ENCODE assay signal across 9 mouse cellular contexts in the genomic region with DNA sequence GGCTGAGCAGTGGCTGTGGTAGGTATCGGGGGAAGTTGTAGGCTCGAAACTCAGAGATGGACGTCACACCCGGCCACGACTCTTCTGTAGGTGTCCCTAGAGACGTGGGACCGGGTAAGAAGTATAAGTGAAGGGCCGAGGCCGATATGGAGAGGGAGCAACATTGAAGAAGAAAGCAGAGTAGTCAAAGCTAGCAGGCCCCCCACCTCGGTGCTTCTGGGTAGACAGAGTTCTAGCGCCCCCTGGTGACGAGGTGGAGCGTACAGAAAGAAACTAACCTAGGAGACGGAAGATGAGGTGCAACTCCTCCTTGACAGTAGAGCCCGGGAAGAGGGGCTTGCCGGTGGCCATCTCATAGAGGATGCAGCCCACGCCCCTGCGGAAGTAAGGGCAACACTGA. TPM values are rescaled to one million over a fixed set of nuclear protein-coding genes. Genes with fewer than 3 reads are reported as not detected.
DNase-seq lines count a peak whose midpoint lies in the region; ATAC-seq lines count a peak whose summit lies in the region.
"Had no signal": no experiment of that assay in that cellular context is flagged by ENCODE, and none has a peak within 500 bp of the region (broad histone marks: within the 10 kb centered on the region; RNA-seq: fewer than 3 reads in every experiment).

No protein-coding gene starts in this region.

- no peaks in the 10 kb centered on the region for H3K27me3 ChIP-seq in intestine, embryonic 14.5 days (replicated peaks; ENCODE audit: control insufficient read depth, insufficient read depth, low read length)
- H3K27me3 ChIP-seq in intestine, embryonic 16.5 days (replicated peaks; ENCODE audit: control insufficient read depth, insufficient read depth, low read length), result no peaks in the 10 kb centered on the region
- H3K27me3 ChIP-seq: limb, embryonic 13.5 days had no signal

- no peak overlapping the region for H3K4me3 ChIP-seq in intestine, embryonic 14.5 days (ENCODE audit: low read depth, low read length)
- no peak overlapping the region for H3K4me3 ChIP-seq in intestine, embryonic 16.5 days (ENCODE audit: low read length)
- H3K4me3 ChIP-seq: limb, embryonic 13.5 days had no signal

- no peaks in the 10 kb centered on the region for H3K9me3 ChIP-seq in intestine, embryonic 14.5 days (ENCODE audit: control insufficient read depth, low read length)
- H3K9me3 ChIP-seq in intestine, embryonic 16.5 days (ENCODE audit: control insufficient read depth, low read length), result no peaks in the 10 kb centered on the region
- H3K9me3 ChIP-seq: limb, embryonic 13.5 days had no signal

- no peak overlapping the region for H3K27ac ChIP-seq in intestine, embryonic 14.5 days (ENCODE audit: low read depth)
- H3K27ac ChIP-seq in intestine, embryonic 16.5 days (ENCODE audit: low read length), result no peak overlapping the region
- H3K27ac ChIP-seq: limb, embryonic 13.5 days had no signal

- no peak for ATAC-seq in intestine, embryonic 14.5 days (replicated peaks; ENCODE audit: low FRiP score, low TSS enrichment, low read depth)
- no peak for ATAC-seq in intestine, embryonic 16.5 days
- peak; percentile 46 for ATAC-seq in common myeloid progenitor, adult 5-6 weeks (replicated peaks; ENCODE audit: low read depth, poor library complexity, severe bottlenecking)
- peak; percentile 49 for ATAC-seq in granulocyte monocyte progenitor cell, adult 5-6 weeks (replicated peaks; ENCODE audit: poor library complexity, severe bottlenecking)
- peak; percentile 9; the same call in 1 of the 2 replicates for ATAC-seq in monocyte, adult 5-6 weeks (replicated peaks; ENCODE audit: insufficient number of reproducible peaks, low FRiP score, low TSS enrichment, poor library complexity, severe bottlenecking)

- H3K4me1 ChIP-seq in intestine, embryonic 14.5 days (replicated peaks; ENCODE audit: control insufficient read depth, insufficient read depth, low read length), result no peaks in the 10 kb centered on the region
- no peaks in the 10 kb centered on the region for H3K4me1 ChIP-seq in intestine, embryonic 16.5 days (ENCODE audit: control insufficient read depth, insufficient read depth, low read length)

- DNase-seq in intestine, embryonic 14.5 days (ENCODE audit: low spot score), result peak; percentile 85
- DNase-seq in adrenal gland, adult (ENCODE audit: inconsistent age in 2 of 2, low spot score in 1 of 2), result peak; percentile 55 to 85
- peak; percentile 73 to 80 for DNase-seq in left cerebral cortex, postnatal 14 days (ENCODE audit: low spot score in 2 of 2)
- peak; percentile 89 for DNase-seq in testis, postnatal 10 days (ENCODE audit: low spot score)

- no peak overlapping the region for H3K4me2 ChIP-seq in intestine, embryonic 14.5 days (ENCODE audit: low read length)
- H3K4me2 ChIP-seq in intestine, embryonic 16.5 days (ENCODE audit: low read depth, low read length), result no peak overlapping the region
- H3K4me2 ChIP-seq: limb, embryonic 13.5 days had no signal

- intact Hi-C loops in left cerebral cortex, postnatal 14 days (cut with DNase I), result loop anchor here (2.0 kb wide), 2 partner anchors 122 to 130 kb away; no protein-coding TSS in a partner anchor

- 0 out of 2 replicates have a peak, but pooled peaks cover 3% of the 10 kb centered on the region for H3K36me3 ChIP-seq in intestine, embryonic 14.5 days (ENCODE audit: control insufficient read depth, insufficient read depth, low read length)
- H3K36me3 ChIP-seq in intestine, embryonic 16.5 days (ENCODE audit: control insufficient read depth, insufficient read depth, low read length), result no peaks in the 10 kb centered on the region
- H3K36me3 ChIP-seq: limb, embryonic 13.5 days had no signal

- H3K9ac ChIP-seq in intestine, embryonic 14.5 days (ENCODE audit: low read length), result no peak overlapping the region
- H3K9ac ChIP-seq in intestine, embryonic 16.5 days (ENCODE audit: low read depth, low read length), result no peak overlapping the region
- H3K9ac ChIP-seq: limb, embryonic 13.5 days had no signal

- WGBS in intestine, embryonic 14.5 days, result 42% methylated on average over 18 of the region's 18 CpGs
- WGBS in intestine, embryonic 16.5 days, result 30% methylated on average over 18 of the region's 18 CpGs

RNA-seq across cellular contexts. Expression of a gene that starts 22.9 kb away (rescaled TPM):
- polyA plus RNA-seq in intestine, embryonic 14.5 days (2014; fragmentation: Nextera tagmentation; extraction: Ambion mirVana), result 7.6 and 7.7 TPM in 2 replicates
- polyA plus RNA-seq in intestine, embryonic 16.5 days (2015; fragmentation: Nextera tagmentation; extraction: Ambion mirVana), result 16.9 and 20.2 TPM in 2 replicates
- 0.73 and 2.0 TPM in 2 replicates for total RNA-seq in common myeloid progenitor, adult 5-6 weeks (2017)
- 4.0 and 6.5 TPM in 2 replicates for total RNA-seq in granulocyte monocyte progenitor cell, adult 5-6 weeks (2014; fragmentation: Nextera tagmentation)
- 0.36 and 0.43 TPM in 2 replicates for total RNA-seq in granulocyte monocyte progenitor cell, adult 5-6 weeks (2017)
- 10 to 100 TPM; 17.0 to 28.3 TPM for total RNA-seq in left cerebral cortex, postnatal 14 days (2021)
- total RNA-seq in monocyte, adult 5-6 weeks (2017), result 0.43 to 2.9 TPM in 2 of 3 replicates, not detected in the other

RNA-seq across cellular contexts. Expression of a gene that starts 48.7 kb away (rescaled TPM):
- polyA plus RNA-seq in intestine, embryonic 14.5 days (2014; fragmentation: Nextera tagmentation; extraction: Ambion mirVana), result 13.4 TPM in 2 replicates
- polyA plus RNA-seq in intestine, embryonic 16.5 days (2015; fragmentation: Nextera tagmentation; extraction: Ambion mirVana), result 8.7 and 10.1 TPM in 2 replicates
- total RNA-seq in common myeloid progenitor, adult 5-6 weeks (2017), result 0.63 and 5.5 TPM in 2 replicates
- total RNA-seq in granulocyte monocyte progenitor cell, adult 5-6 weeks (2014; fragmentation: Nextera tagmentation), result not detected in 2 replicates
- total RNA-seq in granulocyte monocyte progenitor cell, adult 5-6 weeks (2017), result 0.82 and 4.8 TPM in 2 replicates
- 10 to 100 TPM; 86.2 to 87.4 TPM for total RNA-seq in left cerebral cortex, postnatal 14 days (2021)
- 4.2 to 7.2 TPM (median 5.1 TPM) in 3 replicates for total RNA-seq in monocyte, adult 5-6 weeks (2017)

Comparison
In these comparisons a context has a peak if more than half of its experiments do, and no peak if none do; other contexts are left out.
1. ATAC-seq: peak in common myeloid progenitor, adult 5-6 weeks (single experiment), granulocyte monocyte progenitor cell, adult 5-6 weeks (single experiment) and monocyte, adult 5-6 weeks (single experiment); none in intestine, embryonic 14.5 days (single experiment) and intestine, embryonic 16.5 days (single experiment).
2. RNA of a gene that starts 48.7 kb away (total RNA-seq): 86.2 to 87.4 TPM in left cerebral cortex, postnatal 14 days; 0.63 to 5.5 TPM in common myeloid progenitor, adult 5-6 weeks, 4.2 to 7.2 TPM in monocyte, adult 5-6 weeks and 0.82 to 4.8 TPM in granulocyte monocyte progenitor cell, adult 5-6 weeks; every median in the first group is over 10 times any median in the second.
3. Peak in every context shown above with its lines, with median percentiles within 50 percentile points of each other: DNase-seq.